Mouse (Mus musculus) megakaryocyte, adult 5-6 weeks (primary cell): Measurements from ENCODE around the gene Gnat1. TPM values are rescaled to one million over a fixed set of nuclear protein-coding genes. Genes with fewer than 3 reads are reported as not detected.

ENCODE experiments used
- ATAC-seq: 2 replicates; pipeline ENCODE4 v1.8.0; 2016; ENCODE audit warnings: mild to moderate bottlenecking, inconsistent platforms; ENCODE audit not compliant: poor library complexity, severe bottlenecking
- total RNA-seq, 2 experiments: library from RNA; stranded (forward) in 1 of 2; stranded (reverse) in 1 of 2; fragments of 153-499, 151-499 nt in 1 of 2; fragments of 221-1000, 200-1000 nt in 1 of 2; gene quantifications; 2 replicates each; pipeline versions ENCODE4 v1.2.3 to v1.2.4; 2015 to 2017

Gene Gnat1
- total RNA-seq, 2 experiments from 2014 or later = not detected

- no peak for ATAC-seq
Observed at GRCm38 (mm10) chr9:107701594-107701993, 22.1 kb upstream of the Gnat1 start.

GRCm38 (mm10) chr9:107700114-107700571 lies 20.6 kb upstream of the Gnat1 start:
- ATAC-seq = no peak

GRCm38 (mm10) chr9:107699376-107699980 lies 20.0 kb upstream of the Gnat1 start:
- ATAC-seq = no peak

GRCm38 (mm10) chr9:107698611-107699190 lies 19.2 kb upstream of the Gnat1 start:
- no peak for ATAC-seq

GRCm38 (mm10) chr9:107697811-107698521 lies 18.5 kb upstream of the Gnat1 start:
- ATAC-seq = no peak

GRCm38 (mm10) chr9:107696845-107697610 lies 17.5 kb upstream of the Gnat1 start:
- no peak for ATAC-seq

GRCm38 (mm10) chr9:107696106-107696479 lies 16.6 kb upstream of the Gnat1 start:
- ATAC-seq = 0 out of 2 replicates have a peak, but pooled peaks have one; percentile 35

GRCm38 (mm10) chr9:107695441-107696105 lies 16.1 kb upstream of the Gnat1 start:
- ATAC-seq = no peak

- ATAC-seq = no peak
Observed at GRCm38 (mm10) chr9:107694627-107695026, 15.1 kb upstream of the Gnat1 start.

- ATAC-seq = no peak
Observed at GRCm38 (mm10) chr9:107693433-107693987, 14.0 kb upstream of the Gnat1 start.

- no peak for ATAC-seq
Observed at GRCm38 (mm10) chr9:107692785-107693184, 13.3 kb upstream of the Gnat1 start.

- no peak for ATAC-seq
Observed at GRCm38 (mm10) chr9:107690391-107690790, 10.9 kb upstream of the Gnat1 start.

- ATAC-seq = no peak
Observed at GRCm38 (mm10) chr9:107688939-107689338, 9.4 kb upstream of the Gnat1 start.

GRCm38 (mm10) chr9:107688415-107688814 lies 8.9 kb upstream of the Gnat1 start:
- ATAC-seq = no peak

- peak; percentile 30; the same call in 1 of the 2 replicates for ATAC-seq
Observed at GRCm38 (mm10) chr9:107685231-107685981, 5.9 kb upstream of the Gnat1 start.

GRCm38 (mm10) chr9:107682405-107682804 lies 2.9 kb upstream of the Gnat1 start:
- no peak for ATAC-seq

GRCm38 (mm10) chr9:107678861-107679260 lies 651 bp downstream of the Gnat1 start:
- no peak for ATAC-seq

GRCm38 (mm10) chr9:107677819-107678526 lies 1.5 kb downstream of the Gnat1 start:
- ATAC-seq = peak; percentile 50
